In genomic region chr1:78181882-78182281, GRCm38 (mm10) we compare ENCODE assay signal across 12 mouse cellular contexts. TPM values are rescaled to one million over a fixed set of nuclear protein-coding genes. Genes with fewer than 3 reads are reported as not detected.
DNase-seq lines count a peak whose midpoint lies in the region; ATAC-seq and TF ChIP-seq lines count a peak whose summit lies in the region.
"Had no signal": no experiment of that assay in that cellular context is flagged by ENCODE, and none has a peak within 500 bp of the region (broad histone marks: within the 10 kb centered on the region; RNA-seq: fewer than 3 reads in every experiment).

No protein-coding gene starts in this region.

- peak overlapping the region; percentile 27; the same call in 1 of the 2 replicates for H3K4me2 ChIP-seq in heart, embryonic 16.5 days (ENCODE audit: low read depth, low read length)
- H3K4me2 ChIP-seq in embryonic facial prominence, embryonic 12.5 days (replicated peaks), result no peak overlapping the region
- peak overlapping the region; percentile 21 for H3K4me2 ChIP-seq in midbrain, embryonic 14.5 days (ENCODE audit: low read length)

- no peak for DNase-seq in heart, postnatal 4 days
- no peak for DNase-seq in G1E (ENCODE audit: low spot score)
- DNase-seq in midbrain, embryonic 14.5 days, result peak; percentile 46
- no peak for DNase-seq in thymus, postnatal 25 days
- no peak for DNase-seq in natural killer cell, adult 2 months (ENCODE audit: low spot score in 2 of 2)
- DNase-seq: right cerebral cortex, postnatal 4 days had no signal

- H3K36me3 ChIP-seq in heart, embryonic 16.5 days (ENCODE audit: control insufficient read depth, insufficient read depth), result no peaks in the 10 kb centered on the region
- peaks cover 17% of the 10 kb centered on the region for H3K36me3 ChIP-seq in G1E (replicated peaks)
- no peaks in the 10 kb centered on the region for H3K36me3 ChIP-seq in embryonic facial prominence, embryonic 12.5 days
- no peaks in the 10 kb centered on the region for H3K36me3 ChIP-seq in midbrain, embryonic 14.5 days (ENCODE audit: control insufficient read depth, insufficient read depth, low read length)

- no peak for ATAC-seq in heart, embryonic 16.5 days (replicated peaks; ENCODE audit: extremely low read depth, insufficient read depth, low FRiP score)
- peak; percentile 93 for ATAC-seq in G1E (ENCODE audit: extremely low read depth, insufficient number of reproducible peaks, low FRiP score, poor library complexity, severe bottlenecking)
- ATAC-seq in embryonic facial prominence, embryonic 12.5 days (ENCODE audit: insufficient number of reproducible peaks, insufficient read depth, low FRiP score, low TSS enrichment), result no peak
- ATAC-seq in midbrain, embryonic 14.5 days (ENCODE audit: low FRiP score, low TSS enrichment), result no peak

- H3K9me3 ChIP-seq in heart, embryonic 16.5 days (replicated peaks; ENCODE audit: control insufficient read depth, low read length), result no peaks in the 10 kb centered on the region
- H3K9me3 ChIP-seq in G1E (replicated peaks), result peaks cover 6% of the 10 kb centered on the region; the same call in 1 of the 2 replicates
- H3K9me3 ChIP-seq in embryonic facial prominence, embryonic 12.5 days, result no peaks in the 10 kb centered on the region
- H3K9me3 ChIP-seq in midbrain, embryonic 14.5 days (ENCODE audit: control insufficient read depth, low read length), result no peaks in the 10 kb centered on the region

- WGBS in heart, embryonic 16.5 days, result 20% methylated on average over 9 of the region's 9 CpGs
- WGBS in embryonic facial prominence, embryonic 12.5 days, result 4% methylated on average over 9 of the region's 9 CpGs
- 8% methylated on average over 9 of the region's 9 CpGs for WGBS in midbrain, embryonic 14.5 days

- H3K27me3 ChIP-seq in heart, embryonic 16.5 days (ENCODE audit: control insufficient read depth, insufficient read depth, low read length), result peaks cover 51% of the 10 kb centered on the region
- H3K27me3 ChIP-seq in G1E (ENCODE audit: insufficient read depth, low read length), result no peaks in the 10 kb centered on the region; the same call in 1 of the 2 replicates
- peaks cover 51% of the 10 kb centered on the region for H3K27me3 ChIP-seq in embryonic facial prominence, embryonic 12.5 days
- peaks cover 31% of the 10 kb centered on the region for H3K27me3 ChIP-seq in midbrain, embryonic 14.5 days (ENCODE audit: control insufficient read depth, insufficient read depth, low read length)

- H3K9ac ChIP-seq in heart, embryonic 16.5 days (ENCODE audit: low read length), result no peak overlapping the region
- no peak overlapping the region for H3K9ac ChIP-seq in embryonic facial prominence, embryonic 12.5 days
- H3K9ac ChIP-seq in midbrain, embryonic 14.5 days (replicated peaks; ENCODE audit: low read length), result no peak overlapping the region

- peak overlapping the region; percentile 25 for H3K4me3 ChIP-seq in heart, embryonic 16.5 days (ENCODE audit: low read length)
- H3K4me3 ChIP-seq in G1E (ENCODE audit: low read depth, low read length), result peak overlapping the region; percentile 66
- no peak overlapping the region for H3K4me3 ChIP-seq in embryonic facial prominence, embryonic 12.5 days
- H3K4me3 ChIP-seq in midbrain, embryonic 14.5 days (replicated peaks; ENCODE audit: low read depth, low read length), result no peak overlapping the region

- TF ChIP-seq CTCF in G1E (IDR thresholded peaks at IDR 0.05; ENCODE audit: low read depth, low read length), result no peak

- H3K4me1 ChIP-seq in heart, embryonic 16.5 days (ENCODE audit: control insufficient read depth, insufficient read depth, low read length), result no peaks in the 10 kb centered on the region
- peaks cover 25% of the 10 kb centered on the region for H3K4me1 ChIP-seq in G1E (ENCODE audit: insufficient read depth, low read depth, low read length)
- H3K4me1 ChIP-seq in embryonic facial prominence, embryonic 12.5 days, result peaks cover 9% of the 10 kb centered on the region; the same call in 1 of the 2 replicates
- peaks cover 5% of the 10 kb centered on the region; the same call in 1 of the 2 replicates for H3K4me1 ChIP-seq in midbrain, embryonic 14.5 days (ENCODE audit: control insufficient read depth, insufficient read depth, low read length)

- no peak overlapping the region for H3K27ac ChIP-seq in heart, embryonic 16.5 days (ENCODE audit: low read length)
- peak overlapping the region; percentile 23; the same call in 1 of the 2 replicates for H3K27ac ChIP-seq in embryonic facial prominence, embryonic 12.5 days
- no peak overlapping the region for H3K27ac ChIP-seq in midbrain, embryonic 14.5 days (replicated peaks; ENCODE audit: low read depth, low read length)

RNA-seq across cellular contexts. Expression of gene Pax3, which starts 15.1 kb away (rescaled TPM):
- 0.04 and 0.12 TPM in 2 replicates for polyA plus RNA-seq in heart, embryonic 16.5 days (2015; fragmentation: Nextera tagmentation; extraction: Ambion mirVana)
- total RNA-seq in heart, postnatal 4 days (2021), result under 1 TPM in 1 of 2 experiments, not detected in 1; 0.11 TPM
- total RNA-seq in G1E (2014; fragmentation: Nextera tagmentation) (22.1 and 22.9 TPM in 2 replicates), G1E (2017) (8.5 and 11.4 TPM in 2 replicates)
- polyA plus RNA-seq in G1E (2012), result 7.4 and 7.9 TPM in 2 replicates
- 28.4 and 37.5 TPM in 2 replicates for polyA plus RNA-seq in embryonic facial prominence, embryonic 12.5 days (2016; fragmentation: Nextera tagmentation; extraction: Ambion mirVana)
- polyA plus RNA-seq in midbrain, embryonic 14.5 days (2014; fragmentation: Nextera tagmentation; extraction: Ambion mirVana), result 16.0 and 23.6 TPM in 2 replicates
- total RNA-seq: granulocyte monocyte progenitor cell, adult 5-6 weeks; liver, adult 2 months had no signal
- polyA plus RNA-seq: large intestine, adult 2 months; liver, adult 2 months; urinary bladder, adult 2 months had no signal

Comparison
In these comparisons a context has a peak if more than half of its experiments do, and no peak if none do; other contexts are left out.
1. H3K4me3 ChIP-seq: peak in heart, embryonic 16.5 days (single experiment) and G1E (single experiment); none in embryonic facial prominence, embryonic 12.5 days (single experiment) and midbrain, embryonic 14.5 days (single experiment).